Mouse (Mus musculus) neural tube, embryonic 12.5 days (tissue): ENCODE results near the gene Cdh12. TPM values are rescaled to one million over a fixed set of nuclear protein-coding genes. Genes with fewer than 3 reads are reported as not detected.
"Not testable (repeated sequence)": the region's sequence is repeated elsewhere in the genome, so short reads cannot be mapped to it uniquely, and the experiment has no call there.

Source experiments
- ATAC-seq: fragments of 200-750 bp; cut with Nextera tagmentation; 2 replicates; pipeline ENCODE4 v1.8.0; 2017; ENCODE audit warnings: low read depth, mild to moderate bottlenecking, moderate TSS enrichment, moderate library complexity; ENCODE audit not compliant: low FRiP score
- H3K27ac ChIP-seq: fragments of 300-500 bp; sonication (generic); 2 replicates; pipeline ENCODE4 v1.5.1; 2016
- H3K27me3 ChIP-seq: fragments of 300-500 bp; sonication (generic); replicated peaks from 2 replicates; pipeline ENCODE4 v1.6.1; 2016; ENCODE audit warnings: mild to moderate bottlenecking
- H3K36me3 ChIP-seq: fragments of 300-500 bp; sonication (generic); 2 replicates; pipeline ENCODE4 v1.6.1; 2016; ENCODE audit warnings: mild to moderate bottlenecking
- H3K4me1 ChIP-seq: fragments of 300-500 bp; sonication (generic); 2 replicates; pipeline ENCODE4 v1.6.1; 2016
- H3K4me2 ChIP-seq: fragments of 300-500 bp; sonication (generic); replicated peaks from 2 replicates; pipeline ENCODE4 v1.6.1; 2016; ENCODE audit warnings: mild to moderate bottlenecking
- H3K4me3 ChIP-seq: fragments of 300-500 bp; sonication (generic); 2 replicates; pipeline ENCODE4 v1.5.1; 2016
- H3K9ac ChIP-seq: fragments of 300-500 bp; sonication (generic); 2 replicates; pipeline ENCODE4 v1.6.1; 2016; ENCODE audit warnings: mild to moderate bottlenecking
- H3K9me3 ChIP-seq: fragments of 300-500 bp; sonication (generic); 2 replicates; pipeline ENCODE4 v1.6.1; 2016; ENCODE audit warnings: mild to moderate bottlenecking
- WGBS: fragments of 180-500 bp; shearing (Covaris S2); methylation state at CpG from one replicate; pipeline ENCODE4 v1.1.7; 2016; 5-methylcytosine and 5-hydroxymethylcytosine counted together
- polyA plus RNA-seq: library from polyadenylated mRNA; unstranded; fragments of >200 nt; fragmentation: Nextera tagmentation; extraction: Ambion mirVana; gene quantifications from 2 replicates; pipeline ENCODE4 v1.2.1, GENCODE M21; 2016

Cdh12 gene
- polyA plus RNA-seq, 1 experiment from 2014 or later, result 2.1 TPM

DNA sequence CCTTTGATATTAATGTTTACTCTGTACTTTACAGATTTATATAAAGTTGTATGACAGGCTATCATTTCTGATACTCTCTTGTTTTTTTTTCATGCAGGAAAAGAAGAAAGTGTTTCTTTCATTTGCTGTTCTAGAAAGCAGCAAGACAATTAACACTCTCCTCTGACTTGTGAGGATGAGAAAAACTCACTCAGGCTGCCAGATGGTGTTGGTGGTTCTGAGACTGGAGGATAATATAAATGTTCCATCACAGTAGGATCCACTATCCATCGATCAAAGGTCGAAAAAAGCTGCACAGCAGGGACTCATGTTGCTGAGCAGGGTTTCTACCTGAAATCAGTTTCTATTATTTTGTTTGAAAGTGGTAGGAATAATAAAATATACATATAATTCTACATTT is 185.5 kb downstream of the Cdh12 start:
- H3K4me3 ChIP-seq, result no peak overlapping the region
- no peak for ATAC-seq
- no peak overlapping the region for H3K27ac ChIP-seq
- H3K27me3 ChIP-seq, result no peaks in the 10 kb centered on the region
- 77% methylated on average over 2 of the region's 2 CpGs for WGBS
- H3K4me1 ChIP-seq, result no peaks in the 10 kb centered on the region
- no peaks in the 10 kb centered on the region for H3K9me3 ChIP-seq
- H3K4me2 ChIP-seq, result no peak overlapping the region
- no peaks in the 10 kb centered on the region for H3K36me3 ChIP-seq
- no peak overlapping the region for H3K9ac ChIP-seq

DNA sequence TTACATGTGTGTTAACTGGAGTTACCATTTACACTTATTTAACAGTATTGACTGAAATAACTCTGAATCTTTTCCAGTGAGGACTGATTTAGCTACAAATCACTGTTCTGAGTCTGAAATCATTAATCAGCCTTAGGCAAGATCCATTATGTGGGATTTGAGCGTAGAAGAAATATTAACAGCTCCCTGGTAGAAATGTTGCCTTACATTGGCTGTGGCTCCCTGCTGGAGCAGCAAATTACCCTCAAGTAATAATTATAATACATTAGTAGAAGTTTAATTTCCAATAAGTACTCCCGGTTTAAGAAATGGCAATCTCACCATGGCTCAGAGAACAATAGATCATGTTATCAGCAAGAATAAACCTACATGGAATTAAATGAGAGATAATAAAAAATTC is 190.1 kb downstream of the Cdh12 start:
- H3K9me3 ChIP-seq, result no peaks in the 10 kb centered on the region
- H3K27ac ChIP-seq, result no peak overlapping the region
- H3K9ac ChIP-seq, result no peak overlapping the region
- H3K4me3 ChIP-seq, result no peak overlapping the region
- H3K4me1 ChIP-seq, result no peaks in the 10 kb centered on the region
- H3K4me2 ChIP-seq, result no peak overlapping the region
- H3K36me3 ChIP-seq, result no peaks in the 10 kb centered on the region
- 53% methylated on average over 2 of the region's 2 CpGs for WGBS
- peak; percentile 63; the same call in 1 of the 2 replicates for ATAC-seq
- no peaks in the 10 kb centered on the region for H3K27me3 ChIP-seq

DNA sequence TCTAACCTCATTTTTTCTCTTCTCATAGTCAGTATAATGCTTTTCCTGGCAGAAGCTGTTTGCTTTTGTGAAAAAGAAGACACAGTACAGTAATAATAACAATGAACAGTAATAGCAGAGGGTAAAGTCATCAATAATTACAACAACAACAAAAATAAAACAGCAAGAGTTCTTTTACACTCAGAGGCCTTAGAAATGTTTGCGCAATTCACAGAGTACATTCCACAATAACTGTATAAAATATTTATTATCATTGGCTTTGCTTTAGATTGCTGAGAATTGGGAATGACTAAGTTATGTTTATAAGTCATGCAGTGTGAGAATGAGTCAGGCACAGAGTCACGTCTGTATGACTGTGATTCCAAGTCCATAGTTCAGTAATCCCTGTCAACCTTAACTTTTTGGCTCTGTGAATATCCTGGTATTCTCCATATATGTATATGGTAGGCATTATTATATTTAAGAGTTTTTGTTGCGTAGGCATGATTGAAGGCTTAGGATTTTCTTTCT is 193.9 kb downstream of the Cdh12 start:
- Histone ChIP-seq H3K4me3 (no peak overlapping the region), H3K9ac (no peak overlapping the region), H3K4me1 (no peaks in the 10 kb centered on the region), H3K4me2 (no peak overlapping the region), H3K27me3 (no peaks in the 10 kb centered on the region), H3K9me3 (no peaks in the 10 kb centered on the region), H3K36me3 (no peaks in the 10 kb centered on the region), H3K27ac (no peak overlapping the region)
- WGBS, result 88% methylated on average over 3 of the region's 3 CpGs
- ATAC-seq, result no peak

DNA sequence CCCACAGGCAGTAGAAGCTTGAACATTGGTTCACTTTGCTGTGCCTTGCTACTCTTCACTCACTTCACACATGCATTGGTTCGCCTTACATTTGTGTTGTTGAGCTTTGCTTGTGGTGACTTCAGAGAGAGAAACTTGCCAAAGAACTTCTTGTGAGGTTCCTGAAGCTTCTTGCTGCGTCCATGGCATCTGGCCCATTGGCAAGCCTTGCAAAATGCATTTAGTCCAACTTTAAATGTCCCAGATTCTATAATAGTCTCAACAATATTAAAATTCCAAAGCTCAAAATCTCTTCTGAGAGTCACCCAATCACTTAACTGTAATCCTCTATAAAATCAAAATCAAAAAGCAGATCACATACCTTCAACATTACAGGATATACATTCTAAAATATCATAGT is 211.2 kb downstream of the Cdh12 start:
- no peak for ATAC-seq
- no peaks in the 10 kb centered on the region for H3K27me3 ChIP-seq
- no peaks in the 10 kb centered on the region for H3K4me1 ChIP-seq
- no peak overlapping the region for H3K4me2 ChIP-seq
- no peaks in the 10 kb centered on the region for H3K9me3 ChIP-seq
- H3K27ac ChIP-seq, result no peak overlapping the region
- H3K4me3 ChIP-seq, result no peak overlapping the region
- 78% methylated on average over 2 of the region's 2 CpGs for WGBS
- no peak overlapping the region for H3K9ac ChIP-seq
- H3K36me3 ChIP-seq, result no peaks in the 10 kb centered on the region

DNA sequence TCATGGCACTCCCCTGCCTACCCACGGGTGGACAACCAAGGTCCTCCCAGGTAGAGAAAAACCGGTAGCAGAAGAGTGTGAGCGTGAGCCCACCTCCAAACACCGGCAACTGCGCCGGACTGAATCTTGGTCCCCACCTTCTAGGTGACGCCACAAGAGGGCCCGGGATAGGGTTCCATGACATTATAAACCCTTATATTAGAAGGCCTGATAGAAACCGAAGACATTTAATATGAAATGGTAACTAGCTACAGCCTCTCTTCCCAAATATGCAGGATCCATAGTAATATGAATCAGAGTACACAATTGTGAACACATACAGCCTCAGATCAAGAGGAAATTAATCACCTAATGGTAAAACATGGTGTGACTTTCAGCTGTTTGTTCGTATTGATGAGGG is 217.6 kb downstream of the Cdh12 start, which contains the start of gene Acot10:
Gene Acot10, minus strand, starts transcription at position 101 of the 400 bp plus-strand sequence.
- no peak within 1 kb of the TSS for H3K9ac ChIP-seq
- no peak for ATAC-seq
- WGBS, result 92% methylated on average over 10 of the region's 10 CpGs

DNA sequence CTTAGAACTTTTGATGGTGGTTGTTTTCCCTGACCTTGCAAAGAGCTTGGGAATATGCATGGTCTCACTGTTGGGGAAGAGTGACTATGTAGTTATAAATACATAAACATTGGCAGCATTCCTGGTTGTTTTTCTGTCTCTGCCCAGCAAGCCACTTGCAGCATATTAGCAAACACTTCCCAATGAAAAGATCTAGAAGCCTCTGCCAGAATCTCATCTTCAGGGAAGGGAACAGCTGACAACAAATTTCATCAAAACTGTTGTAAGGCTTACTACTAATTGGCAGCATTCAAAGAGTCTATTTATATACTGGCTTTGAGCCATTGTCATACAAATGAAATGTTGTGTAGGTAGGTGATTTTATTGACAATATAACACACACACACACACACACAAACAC is 218.3 kb downstream of the Cdh12 start:
- Histone ChIP-seq H3K27ac (no peak overlapping the region), H3K4me3 (no peak overlapping the region), H3K4me1 (no peaks in the 10 kb centered on the region), H3K36me3 (no peaks in the 10 kb centered on the region), H3K4me2 (no peak overlapping the region), H3K27me3 (no peaks in the 10 kb centered on the region), H3K9ac (no peak overlapping the region), H3K9me3 (no peaks in the 10 kb centered on the region)
- no peak for ATAC-seq

More for the DNA sequence above, 217.6 kb downstream of the Cdh12 start, which contains the start of gene Acot10:
- no peak within 1 kb of the TSS for H3K27ac ChIP-seq
- no peaks in the 10 kb centered on the region for H3K27me3 ChIP-seq
- no peak within 1 kb of the TSS for H3K4me2 ChIP-seq
- no peaks in the 10 kb centered on the region for H3K9me3 ChIP-seq
- no peaks in the 10 kb centered on the region for H3K4me1 ChIP-seq
- H3K36me3 ChIP-seq, result no peaks in the 10 kb centered on the region
- H3K4me3 ChIP-seq, result no peak within 1 kb of the TSS

DNA sequence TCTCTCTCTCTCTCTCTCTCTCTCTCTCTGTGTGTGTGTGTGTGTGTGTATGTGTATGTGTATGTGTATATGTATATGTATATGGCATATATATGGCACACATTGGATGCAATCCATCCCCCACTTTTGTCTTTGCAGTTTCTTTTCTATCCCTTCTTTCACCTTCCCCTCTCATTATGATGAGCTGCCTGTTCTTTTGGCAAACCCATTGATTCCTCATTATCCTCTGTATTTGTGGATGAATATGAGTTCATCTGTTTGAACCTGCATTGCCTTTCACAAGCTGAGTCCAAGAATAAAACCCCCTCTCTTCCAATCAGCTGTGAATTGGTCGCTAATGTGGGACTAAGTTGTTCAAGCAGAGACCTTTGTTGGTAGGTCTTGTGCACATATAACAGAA is 218.9 kb downstream of the Cdh12 start:
- Histone ChIP-seq H3K9me3 (no peaks in the 10 kb centered on the region), H3K27me3 (no peaks in the 10 kb centered on the region), H3K27ac (no peak overlapping the region), H3K36me3 (no peaks in the 10 kb centered on the region), H3K4me2 (no peak overlapping the region), H3K9ac (no peak overlapping the region), H3K4me3 (no peak overlapping the region), H3K4me1 (no peaks in the 10 kb centered on the region)
- 74% methylated on average over 1 of the region's 1 CpGs for WGBS
- no peak for ATAC-seq

DNA sequence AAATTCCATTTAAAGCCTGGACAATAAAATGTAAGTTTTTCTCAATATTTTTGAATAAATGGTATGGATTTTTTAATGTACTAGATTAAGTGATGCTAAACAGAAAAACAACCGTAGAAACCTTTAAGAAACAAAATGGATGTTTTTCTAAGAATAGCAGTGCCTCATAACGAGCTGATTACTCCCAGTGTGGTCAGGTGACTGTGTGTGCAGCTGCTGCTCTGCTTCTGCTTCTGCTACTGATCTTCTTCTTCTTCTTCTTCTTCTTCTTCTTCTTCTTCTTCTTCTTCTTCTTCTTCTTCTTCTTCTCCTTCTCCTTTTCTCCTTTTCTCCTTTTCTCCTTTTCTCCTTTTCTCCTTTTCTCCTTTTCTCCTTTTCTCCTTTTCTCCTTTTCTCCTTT is 220.4 kb downstream of the Cdh12 start:
- ATAC-seq, H3K4me1 ChIP-seq, H3K9ac ChIP-seq, H3K36me3 ChIP-seq, H3K4me2 ChIP-seq, H3K27ac ChIP-seq, H3K27me3 ChIP-seq, H3K4me3 ChIP-seq, H3K9me3 ChIP-seq: not testable (repeated sequence)
- WGBS, result 66% methylated on average over 2 of the region's 2 CpGs

DNA sequence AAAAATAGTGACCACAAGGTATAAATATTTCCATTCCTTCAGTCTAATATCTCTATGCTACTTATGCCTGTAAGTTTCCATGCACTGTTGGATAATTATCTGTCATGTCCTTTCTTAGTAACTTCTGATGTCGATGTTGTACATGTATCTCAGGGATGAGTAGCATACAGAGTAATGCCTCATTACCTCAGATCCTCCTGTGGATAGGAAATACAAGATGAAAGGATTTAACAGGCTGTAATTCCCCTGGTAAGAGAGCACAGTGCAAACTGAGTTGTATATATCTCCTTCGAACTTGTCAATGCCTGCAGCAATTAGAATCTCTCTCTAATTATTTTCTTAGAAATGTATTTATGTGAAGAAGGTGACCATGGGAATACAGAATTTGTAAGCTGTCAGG is 233.7 kb downstream of the Cdh12 start:
- Histone ChIP-seq H3K4me2 (no peak overlapping the region), H3K4me3 (no peak overlapping the region), H3K36me3 (no peaks in the 10 kb centered on the region), H3K9me3 (no peaks in the 10 kb centered on the region), H3K9ac (no peak overlapping the region), H3K27me3 (no peaks in the 10 kb centered on the region), H3K27ac (no peak overlapping the region), H3K4me1 (no peaks in the 10 kb centered on the region)
- 82% methylated on average over 2 of the region's 2 CpGs for WGBS
- ATAC-seq, result no peak

DNA sequence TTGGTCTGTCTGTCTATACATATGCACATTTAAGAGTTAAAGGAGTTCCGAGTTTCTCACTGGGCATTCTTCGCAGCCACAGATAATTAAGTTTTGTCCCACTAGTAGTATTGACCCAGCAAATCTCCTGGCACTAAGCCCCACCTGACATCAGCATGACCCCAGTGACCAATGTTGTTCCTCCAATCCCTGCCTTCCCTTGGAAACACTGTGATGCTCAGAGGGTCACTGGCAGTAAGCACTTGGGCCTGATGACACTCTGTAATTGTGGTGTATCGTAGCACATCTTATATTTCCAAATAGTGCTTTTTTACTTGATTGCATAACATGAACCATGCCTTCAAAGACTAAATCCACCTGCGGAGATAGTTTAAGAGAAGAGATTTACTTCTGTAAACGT is 235.1 kb downstream of the Cdh12 start:
- Histone ChIP-seq H3K4me2 (no peak overlapping the region), H3K9ac (no peak overlapping the region), H3K9me3 (no peaks in the 10 kb centered on the region), H3K27me3 (no peaks in the 10 kb centered on the region), H3K36me3 (no peaks in the 10 kb centered on the region), H3K4me1 (no peaks in the 10 kb centered on the region), H3K27ac (no peak overlapping the region), H3K4me3 (no peak overlapping the region)
- no peak for ATAC-seq
- 83% methylated on average over 5 of the region's 5 CpGs for WGBS

DNA sequence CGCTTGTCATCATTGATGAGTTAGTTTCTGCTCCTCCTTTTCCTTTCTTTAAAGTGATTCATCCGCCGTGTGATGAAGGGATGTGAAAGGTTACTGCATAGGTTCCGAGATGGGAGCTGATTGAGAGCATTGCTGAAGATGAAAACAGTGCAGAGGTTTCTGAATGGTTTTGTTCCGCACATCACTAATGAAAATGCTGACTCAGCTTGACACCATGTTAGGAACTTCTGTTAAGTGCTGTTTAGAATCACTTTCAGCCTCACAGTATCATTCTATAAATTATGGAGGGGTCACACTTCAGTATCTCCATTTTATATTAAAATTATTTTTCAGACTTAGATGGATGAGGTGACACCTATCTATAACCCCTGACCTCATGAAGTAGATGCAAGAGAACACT is 247.2 kb downstream of the Cdh12 start:
- H3K4me3 ChIP-seq, result no peak overlapping the region
- no peaks in the 10 kb centered on the region for H3K27me3 ChIP-seq
- WGBS, result 81% methylated on average over 5 of the region's 5 CpGs
- no peak overlapping the region for H3K9ac ChIP-seq
- H3K4me1 ChIP-seq, result no peaks in the 10 kb centered on the region
- no peak overlapping the region for H3K4me2 ChIP-seq
- ATAC-seq, result no peak
- no peaks in the 10 kb centered on the region for H3K36me3 ChIP-seq
- H3K9me3 ChIP-seq, result no peaks in the 10 kb centered on the region
- H3K27ac ChIP-seq, result no peak overlapping the region

DNA sequence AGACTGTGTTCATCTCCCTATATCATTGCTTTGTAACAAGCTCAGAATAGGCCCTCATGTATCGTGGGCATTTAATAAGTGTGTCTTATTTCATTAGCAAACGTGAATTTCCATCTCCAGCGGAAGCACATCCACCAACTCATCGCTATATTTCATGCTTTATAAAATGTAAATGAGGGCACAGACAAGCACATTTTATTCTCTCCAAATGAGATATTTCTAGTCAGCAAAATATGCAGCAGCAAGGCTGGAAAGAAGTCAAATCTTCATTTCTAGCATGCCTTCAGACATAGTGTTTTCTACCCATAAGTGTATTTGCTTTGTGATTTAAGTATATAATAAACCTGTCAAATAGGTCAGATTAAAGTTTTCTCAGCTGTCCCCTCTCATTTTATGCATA is 262.8 kb downstream of the Cdh12 start:
- no peak overlapping the region for H3K27ac ChIP-seq
- ATAC-seq, result no peak
- no peak overlapping the region for H3K4me2 ChIP-seq
- no peaks in the 10 kb centered on the region for H3K9me3 ChIP-seq
- 74% methylated on average over 4 of the region's 4 CpGs for WGBS
- H3K27me3 ChIP-seq, result no peaks in the 10 kb centered on the region
- H3K4me3 ChIP-seq, result no peak overlapping the region
- H3K36me3 ChIP-seq, result no peaks in the 10 kb centered on the region
- no peak overlapping the region for H3K9ac ChIP-seq
- no peaks in the 10 kb centered on the region for H3K4me1 ChIP-seq

DNA sequence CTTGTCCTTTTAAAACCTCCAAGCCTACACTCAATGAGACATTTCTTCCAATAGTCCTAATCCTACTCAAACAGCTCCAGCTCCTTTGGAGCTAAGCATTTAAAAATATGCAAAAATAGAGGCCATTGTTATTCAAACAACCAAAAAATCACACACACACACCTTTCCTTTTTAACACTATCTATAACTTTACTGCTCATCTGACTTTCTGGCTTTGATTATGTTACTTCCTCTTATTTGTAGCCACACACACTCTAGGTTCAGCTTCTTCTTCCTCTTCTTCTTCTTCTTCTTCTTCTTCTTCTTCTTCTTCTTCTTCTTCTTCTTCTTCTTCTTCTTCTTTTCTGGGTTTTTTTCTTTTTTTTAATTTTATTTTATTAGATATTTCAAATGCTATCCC is 323.2 kb downstream of the Cdh12 start:
- Histone ChIP-seq H3K27ac (no peak overlapping the region), H3K27me3 (no peaks in the 10 kb centered on the region), H3K9ac (no peak overlapping the region), H3K9me3 (no peaks in the 10 kb centered on the region), H3K4me2 (no peak overlapping the region), H3K4me3 (no peak overlapping the region), H3K4me1 (no peaks in the 10 kb centered on the region), H3K36me3 (no peaks in the 10 kb centered on the region)
- no peak for ATAC-seq
